Mouse (Mus musculus): ENCODE results near the gene Gart.

DNA sequence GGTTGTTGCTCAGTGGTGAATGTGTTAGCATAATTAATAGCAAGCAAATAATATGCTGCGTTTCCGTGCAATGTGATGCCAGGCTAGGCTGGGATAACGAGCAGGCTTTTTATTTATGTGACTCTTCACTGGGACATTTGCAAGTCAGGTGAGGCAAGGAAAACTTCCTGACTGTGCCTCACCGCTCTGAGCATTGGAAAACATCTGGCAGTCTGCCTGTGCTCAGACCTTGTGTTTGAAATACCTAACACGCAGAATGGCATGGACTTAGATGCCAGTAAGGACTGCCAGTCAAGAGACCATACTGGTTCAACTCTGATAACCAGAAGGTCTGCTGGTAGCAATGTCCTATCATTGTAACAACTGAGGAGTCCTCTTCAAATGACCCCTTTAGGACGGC lies 41.6 kb downstream of the Gart start:
- TF ChIP-seq CTCF (IDR thresholded peaks at IDR 0.05; ENCODE audit: low read depth) (no peak), EP300 (IDR thresholded peaks at IDR 0.05; ENCODE audit: low read depth) (no peak)
